Mouse (Mus musculus): ENCODE results near the gene Rpain.

DNA sequence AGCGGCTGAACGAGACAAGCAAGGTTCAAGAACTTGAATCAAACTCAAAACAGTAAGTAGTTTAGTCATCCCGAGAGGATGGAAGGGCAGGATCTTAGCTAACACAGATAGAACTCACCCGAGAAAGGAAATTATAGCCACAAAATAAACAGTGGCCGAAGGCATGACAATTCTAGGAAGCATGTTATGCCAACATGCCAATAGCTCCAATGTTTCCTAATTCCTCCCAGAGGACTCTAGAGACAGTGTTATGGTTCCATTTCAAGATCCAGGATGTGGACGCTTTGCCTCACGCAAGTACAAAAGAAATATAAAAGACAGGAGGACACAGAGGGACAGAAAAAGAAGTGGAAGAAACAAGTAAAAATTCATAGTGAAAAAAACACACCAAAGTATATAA lies 37.8 kb downstream of the Rpain start:
- TF ChIP-seq POLR2A (IDR thresholded peaks at IDR 0.05; ENCODE audit: extremely low read depth, insufficient read depth, low read length): no peak
- no peak for TF ChIP-seq CTCF (IDR thresholded peaks at IDR 0.05; ENCODE audit: low read depth, low read length)
